Comparison of ENCODE assay signal across 9 mouse cellular contexts in genomic region chr4:152186205-152187082, GRCm38 (mm10). TPM values are rescaled to one million over a fixed set of nuclear protein-coding genes. Genes with fewer than 3 reads are reported as not detected.
DNase-seq lines count a peak whose midpoint lies in the region; ATAC-seq and TF ChIP-seq lines count a peak whose summit lies in the region.
"Had no signal": no experiment of that assay in that cellular context is flagged by ENCODE, and none has a peak within 500 bp of the region (broad histone marks: within the 10 kb centered on the region; RNA-seq: fewer than 3 reads in every experiment).

No protein-coding gene starts in this region.

- H3K4me1 ChIP-seq in spleen, adult 2 months (ENCODE audit: control insufficient read depth, insufficient read depth, insufficient read length), result peaks cover 32% of the 10 kb centered on the region; the same call in 1 of the 2 replicates
- H3K4me1 ChIP-seq in forebrain, postnatal 0 days (ENCODE audit: insufficient read depth), result peaks cover 13% of the 10 kb centered on the region
- peaks cover 46% of the 10 kb centered on the region for H3K4me1 ChIP-seq in liver, embryonic 11.5 days (replicated peaks; ENCODE audit: control insufficient read depth, insufficient read depth, low read length)
- peaks cover 42% of the 10 kb centered on the region for H3K4me1 ChIP-seq in neural tube, embryonic 15.5 days

- ATAC-seq in forebrain, postnatal 0 days, result no peak
- no peak for ATAC-seq in liver, embryonic 11.5 days (replicated peaks; ENCODE audit: low FRiP score)
- ATAC-seq in neural tube, embryonic 15.5 days (ENCODE audit: low FRiP score), result no peak

- no peaks in the 10 kb centered on the region for H3K27me3 ChIP-seq in spleen, adult 2 months (ENCODE audit: control insufficient read depth, insufficient read depth, low read length)
- H3K27me3 ChIP-seq in forebrain, postnatal 0 days (ENCODE audit: insufficient read depth, low read length), result no peaks in the 10 kb centered on the region
- H3K27me3 ChIP-seq in liver, embryonic 11.5 days (replicated peaks; ENCODE audit: control insufficient read depth, insufficient read depth, low read length), result no peaks in the 10 kb centered on the region
- no peaks in the 10 kb centered on the region for H3K27me3 ChIP-seq in neural tube, embryonic 15.5 days (replicated peaks)

- no peak overlapping the region for H3K4me3 ChIP-seq in spleen, adult 2 months (ENCODE audit: extremely low read depth, insufficient read depth, insufficient read length)
- no peak overlapping the region for H3K4me3 ChIP-seq in forebrain, postnatal 0 days (ENCODE audit: low read depth, low read length)
- H3K4me3 ChIP-seq in liver, embryonic 11.5 days (ENCODE audit: low read depth, low read length), result peak overlapping the region; percentile 24
- peak overlapping the region; percentile 13 for H3K4me3 ChIP-seq in neural tube, embryonic 15.5 days (replicated peaks)
- H3K4me3 ChIP-seq: erythroblast, embryonic 14.5 days had no signal

- no peak for TF ChIP-seq POLR2A in spleen, adult 2 months (IDR thresholded peaks at IDR 0.05; ENCODE audit: low read depth, low read length)

- peak overlapping the region; percentile 62 for H3K27ac ChIP-seq in spleen, adult 2 months (ENCODE audit: insufficient read depth, low read length)
- H3K27ac ChIP-seq in forebrain, postnatal 0 days (ENCODE audit: low read depth, low read length), result peak overlapping the region; percentile 60
- peak overlapping the region; percentile 73 for H3K27ac ChIP-seq in liver, embryonic 11.5 days (ENCODE audit: low read depth, low read length)
- H3K27ac ChIP-seq in neural tube, embryonic 15.5 days (replicated peaks), result peak overlapping the region; percentile 72

- TF ChIP-seq CTCF in spleen, adult 2 months (IDR thresholded peaks at IDR 0.05; ENCODE audit: extremely low read depth, insufficient read depth, insufficient read length, insufficient replicate concordance), result no peak
- no peak for TF ChIP-seq CTCF in forebrain, postnatal 0 days (IDR thresholded peaks at IDR 0.05; ENCODE audit: low read depth)

- no peak overlapping the region for H3K9ac ChIP-seq in forebrain, postnatal 0 days
- peak overlapping the region; percentile 45 for H3K9ac ChIP-seq in liver, embryonic 11.5 days (ENCODE audit: low read depth, low read length)
- H3K9ac ChIP-seq in neural tube, embryonic 15.5 days (replicated peaks), result no peak overlapping the region; the same call in 1 of the 2 replicates

- H3K9me3 ChIP-seq in forebrain, postnatal 0 days (ENCODE audit: low read length), result no peaks in the 10 kb centered on the region
- no peaks in the 10 kb centered on the region for H3K9me3 ChIP-seq in liver, embryonic 11.5 days (ENCODE audit: control insufficient read depth, low read length)
- no peaks in the 10 kb centered on the region for H3K9me3 ChIP-seq in neural tube, embryonic 15.5 days (replicated peaks)

- no peak for DNase-seq in spleen, adult 2 months (ENCODE audit: low read depth in 1 of 2, low spot score in 2 of 2)
- DNase-seq in spleen, postnatal 10 days (ENCODE audit: low spot score in 2 of 2), result no peak
- no peak for DNase-seq in forebrain, postnatal 0 days
- no peak for DNase-seq in liver, embryonic 11.5 days (ENCODE audit: low spot score)
- no peak for DNase-seq in gastrocnemius, postnatal 25 days
- DNase-seq in right cerebral cortex, adult 18-20 months, result no peak
- no peak for DNase-seq in yolk sac, embryonic 10.5 days (ENCODE audit: low spot score)

- peak overlapping the region; percentile 20; the same call in 1 of the 2 replicates for H3K4me2 ChIP-seq in forebrain, postnatal 0 days (ENCODE audit: low read depth)
- H3K4me2 ChIP-seq in liver, embryonic 11.5 days, result peak overlapping the region; percentile 65
- H3K4me2 ChIP-seq in neural tube, embryonic 15.5 days, result peak overlapping the region; percentile 43

- WGBS in spleen, adult 2 months, result 48% methylated on average over 14 of the region's 14 CpGs
- 36% methylated on average over 14 of the region's 14 CpGs for WGBS in forebrain, postnatal 0 days
- 28% methylated on average over 14 of the region's 14 CpGs for WGBS in liver, embryonic 11.5 days
- WGBS in neural tube, embryonic 15.5 days, result 46% methylated on average over 14 of the region's 14 CpGs

- H3K36me3 ChIP-seq in spleen, adult 2 months (ENCODE audit: control insufficient read depth, insufficient read depth, low read length), result no peaks in the 10 kb centered on the region
- peaks cover 2% of the 10 kb centered on the region; the same call in 1 of the 2 replicates for H3K36me3 ChIP-seq in forebrain, postnatal 0 days (ENCODE audit: insufficient read depth)
- no peaks in the 10 kb centered on the region for H3K36me3 ChIP-seq in liver, embryonic 11.5 days (ENCODE audit: control insufficient read depth, insufficient read depth, low read length)
- H3K36me3 ChIP-seq in neural tube, embryonic 15.5 days, result 0 out of 2 replicates have a peak, but pooled peaks cover 3% of the 10 kb centered on the region

RNA-seq across cellular contexts. Expression of gene Acot7, which starts 8.5 kb away (rescaled TPM):
- 15.4 and 17.9 TPM in 2 replicates for polyA plus RNA-seq in spleen, adult 2 months (2012; rRNA removed)
- 191 and 193 TPM in 2 replicates for total RNA-seq in forebrain, postnatal 0 days (2014; rRNA removed)
- polyA plus RNA-seq in forebrain, postnatal 0 days (2015; fragmentation: Nextera tagmentation; extraction: Ambion mirVana), result 411 and 466 TPM in 2 replicates
- polyA plus RNA-seq in liver, embryonic 11.5 days (2014; fragmentation: Nextera tagmentation; extraction: Ambion mirVana), result 50.0 and 51.1 TPM in 2 replicates
- 402 and 456 TPM in 2 replicates for polyA plus RNA-seq in neural tube, embryonic 15.5 days (2015; fragmentation: Nextera tagmentation; extraction: Ambion mirVana)
- 10 to 100 TPM; 15.4 to 19.1 TPM for total RNA-seq in gastrocnemius, postnatal 25 days (2021)

RNA-seq across cellular contexts. Expression of gene Hes2, which starts 27.8 kb away (rescaled TPM):
- polyA plus RNA-seq in spleen, adult 2 months (2012; rRNA removed), result not detected in 2 replicates
- total RNA-seq in forebrain, postnatal 0 days (2014; rRNA removed), result not detected in 2 replicates
- not detected in 2 replicates for polyA plus RNA-seq in forebrain, postnatal 0 days (2015; fragmentation: Nextera tagmentation; extraction: Ambion mirVana)
- not detected in 2 replicates for polyA plus RNA-seq in liver, embryonic 11.5 days (2014; fragmentation: Nextera tagmentation; extraction: Ambion mirVana)
- polyA plus RNA-seq in neural tube, embryonic 15.5 days (2015; fragmentation: Nextera tagmentation; extraction: Ambion mirVana), result not detected in 2 replicates
- total RNA-seq in gastrocnemius, postnatal 25 days (2021), result not detected
- polyA plus RNA-seq: erythroblast, embryonic 14.5 days had no signal

RNA-seq across cellular contexts. Expression of gene Espn, which starts 34.3 kb away (rescaled TPM):
- polyA plus RNA-seq in spleen, adult 2 months (2012; rRNA removed), result 2.1 and 2.7 TPM in 2 replicates
- 0.08 and 0.71 TPM in 2 replicates for total RNA-seq in forebrain, postnatal 0 days (2014; rRNA removed)
- polyA plus RNA-seq in forebrain, postnatal 0 days (2015; fragmentation: Nextera tagmentation; extraction: Ambion mirVana), result 0.50 and 0.69 TPM in 2 replicates
- 4.1 and 5.3 TPM in 2 replicates for polyA plus RNA-seq in liver, embryonic 11.5 days (2014; fragmentation: Nextera tagmentation; extraction: Ambion mirVana)
- polyA plus RNA-seq in neural tube, embryonic 15.5 days (2015; fragmentation: Nextera tagmentation; extraction: Ambion mirVana), result 0.31 and 3.3 TPM in 2 replicates
- under 1 TPM; 0.23 to 0.38 TPM for total RNA-seq in gastrocnemius, postnatal 25 days (2021)

Comparison
In these comparisons a context has a peak if more than half of its experiments do, and no peak if none do; other contexts are left out.
1. H3K4me3 ChIP-seq: peak in liver, embryonic 11.5 days (single experiment) and neural tube, embryonic 15.5 days (single experiment); none in spleen, adult 2 months (single experiment) and forebrain, postnatal 0 days (single experiment).
2. Peak in every context shown above with its lines, with median percentiles within 50 percentile points of each other: H3K27ac ChIP-seq and H3K4me2 ChIP-seq.